Mouse (Mus musculus) heart, embryonic 14.5 days (tissue): ENCODE data around the gene Kcnc4. TPM values are rescaled to one million over a fixed set of nuclear protein-coding genes. Genes with fewer than 3 reads are reported as not detected.

Experiments used
- ATAC-seq: fragments of 200-750 bp; cut with Nextera tagmentation; 2 replicates; pipeline ENCODE4 v1.8.0; 2017; ENCODE audit warnings: low read depth, moderate TSS enrichment; ENCODE audit not compliant: insufficient number of reproducible peaks, insufficient read depth, low FRiP score
- H3K27ac ChIP-seq, 2 experiments: fragments of 200-500 bp in 1 of 2; fragments of 300-500 bp in 1 of 2; sonication (generic) in 1 of 2; replicated peaks in 1 of 2; 2 replicates each; pipeline ENCODE4 v1.5.1; 2012 to 2014; ENCODE audit warnings: low read depth in 2 of 2, low read length in 2 of 2, control low read depth in 1 of 2, mild to moderate bottlenecking in 1 of 2, mixed read lengths in 1 of 2; ENCODE audit not compliant: control insufficient read depth in 1 of 2, insufficient read depth in 1 of 2
- H3K27me3 ChIP-seq: fragments of 300-500 bp; sonication (generic); 2 replicates; pipeline ENCODE4 v1.6.1; 2014; ENCODE audit warnings: mild to moderate bottlenecking, low read length, control low read depth; ENCODE audit not compliant: control insufficient read depth, insufficient read depth
- H3K36me3 ChIP-seq: fragments of 300-500 bp; sonication (generic); 2 replicates; pipeline ENCODE4 v1.6.1; 2014; ENCODE audit warnings: mild to moderate bottlenecking, control low read depth, low read length, mixed read lengths; ENCODE audit not compliant: control insufficient read depth, insufficient read depth
- H3K4me1 ChIP-seq, 2 experiments: fragments of 200-500 bp in 1 of 2; fragments of 300-500 bp in 1 of 2; sonication (generic) in 1 of 2; 2 replicates each; pipeline ENCODE4 v1.6.1; 2012 to 2014; ENCODE audit warnings: low read length in 2 of 2, control low read depth in 1 of 2, mixed read lengths in 1 of 2; ENCODE audit not compliant: control insufficient read depth in 2 of 2, insufficient read depth in 2 of 2
- H3K4me2 ChIP-seq: fragments of 300-500 bp; sonication (generic); 2 replicates; pipeline ENCODE4 v1.6.1; 2014; ENCODE audit warnings: mild to moderate bottlenecking, low read length
- H3K4me3 ChIP-seq, 2 experiments: fragments of 200-500 bp in 1 of 2; fragments of 300-500 bp in 1 of 2; sonication (generic) in 1 of 2; 2 replicates each; pipeline ENCODE4 v1.5.1; 2012 to 2014; ENCODE audit warnings: low read length in 2 of 2, mild to moderate bottlenecking in 2 of 2, control low read depth in 1 of 2, low read depth in 1 of 2, moderate library complexity in 1 of 2; ENCODE audit not compliant: control insufficient read depth in 1 of 2, insufficient read depth in 1 of 2
- H3K9ac ChIP-seq: fragments of 300-500 bp; sonication (generic); 2 replicates; pipeline ENCODE4 v1.6.1; 2014; ENCODE audit warnings: mild to moderate bottlenecking, low read length
- H3K9me3 ChIP-seq: fragments of 300-500 bp; sonication (generic); 2 replicates; pipeline ENCODE4 v1.6.1; 2016; ENCODE audit warnings: low read length, control low read depth; ENCODE audit not compliant: control insufficient read depth
- WGBS: fragments of 180-500 bp; shearing (Covaris S2); extraction: QIAGEN DNeasy Blood & Tissue Kit; methylation state at CpG from one replicate; pipeline ENCODE4 v1.1.7; 2014; 5-methylcytosine and 5-hydroxymethylcytosine counted together
- polyA plus RNA-seq: library from polyadenylated mRNA; unstranded; fragments of >200 nt; fragmentation: Nextera tagmentation; extraction: Ambion mirVana; gene quantifications from 2 replicates; pipeline ENCODE4 v1.2.1, GENCODE M21; 2014

The Kcnc4 gene
- 0.08 and 0.12 TPM in 2 replicates for polyA plus RNA-seq

DNA sequence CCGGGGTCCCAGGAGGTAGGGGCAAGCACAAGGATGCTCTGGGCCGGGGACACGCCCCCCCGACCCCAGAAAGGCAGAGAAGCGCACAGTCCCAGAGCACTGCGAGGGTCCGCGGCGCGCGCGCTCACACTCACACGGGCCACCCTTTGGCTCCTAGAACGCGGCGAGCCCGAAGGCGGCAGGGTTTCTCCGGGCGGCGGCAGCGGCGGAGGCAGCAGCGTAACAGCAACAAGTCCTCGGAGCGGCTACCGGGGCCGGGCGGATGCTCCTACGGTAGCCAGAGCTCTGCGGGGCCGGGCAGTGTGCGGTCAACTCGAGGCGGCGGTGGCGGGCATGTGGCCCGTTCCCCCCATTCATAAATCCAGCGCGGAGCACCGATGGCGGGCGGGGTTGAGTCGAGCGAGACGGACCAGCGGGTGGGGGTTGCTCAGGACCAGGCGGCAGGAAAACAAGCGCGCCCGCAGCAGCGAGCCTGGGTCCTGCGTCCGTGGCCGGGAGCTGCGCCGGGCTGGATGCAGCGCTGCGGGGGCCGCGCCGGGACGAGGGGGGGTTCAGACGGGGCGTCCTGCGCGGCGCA, at the start of gene Kcnc4:
Gene Kcnc4 (minus strand): TSS at position 357 of the 577 bp plus-strand sequence.
- Histone ChIP-seq H3K9ac (peak within 1 kb of the TSS; percentile 44; the same call in 1 of the 2 replicates), H3K36me3 (no peaks in the 10 kb centered on the region)

DNA sequence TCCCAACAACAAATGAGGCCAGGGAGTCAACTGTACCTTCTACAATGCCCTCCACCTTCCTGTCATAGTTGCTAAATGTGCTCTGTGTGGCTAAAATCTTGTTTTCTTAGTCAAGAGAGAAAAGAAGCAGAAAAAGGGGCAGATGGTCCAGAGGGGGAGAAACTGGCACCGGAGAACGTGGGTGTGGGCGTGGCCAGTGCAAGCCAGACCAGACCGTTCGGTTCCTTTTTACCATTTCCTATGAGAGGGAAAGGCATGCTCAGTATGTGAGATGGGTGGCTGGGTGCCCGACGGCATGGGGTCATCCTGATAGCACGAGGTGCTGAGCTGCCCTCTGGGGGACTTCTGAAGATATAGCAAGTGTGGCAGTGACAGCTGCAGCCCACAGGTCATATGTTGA, 49.3 kb upstream of the Kcnc4 start:
- 59% methylated on average over 8 of the region's 8 CpGs for WGBS
- H3K27me3 ChIP-seq = no peaks in the 10 kb centered on the region
- no peak for ATAC-seq
- no peak overlapping the region for H3K9ac ChIP-seq
- H3K36me3 ChIP-seq = no peaks in the 10 kb centered on the region
- peaks cover 14 to 22% of the 10 kb centered on the region in 2 experiments for H3K4me1 ChIP-seq
- H3K4me3 ChIP-seq = no peak overlapping the region
- no peak overlapping the region for H3K4me2 ChIP-seq
- H3K27ac ChIP-seq = no peak overlapping the region
- no peaks in the 10 kb centered on the region for H3K9me3 ChIP-seq

More for the DNA sequence above, at the start of gene Kcnc4:
- Histone ChIP-seq H3K4me2 (peak within 1 kb of the TSS; percentile 95), H3K27ac (no peak within 1 kb of the TSS), H3K27me3 (peaks cover 98% of the 10 kb centered on the region), H3K4me3 (peak within 1 kb of the TSS; percentile 49 to 52), H3K4me1 (peaks cover 10 to 21% of the 10 kb centered on the region in 2 experiments; a peak in 3 of 4 replicates), H3K9me3 (no peaks in the 10 kb centered on the region)
- 0 out of 2 replicates have a peak, but pooled peaks have one; percentile 23 for ATAC-seq
- WGBS = under 1% methylated on average over 60 of the region's 68 CpGs

DNA sequence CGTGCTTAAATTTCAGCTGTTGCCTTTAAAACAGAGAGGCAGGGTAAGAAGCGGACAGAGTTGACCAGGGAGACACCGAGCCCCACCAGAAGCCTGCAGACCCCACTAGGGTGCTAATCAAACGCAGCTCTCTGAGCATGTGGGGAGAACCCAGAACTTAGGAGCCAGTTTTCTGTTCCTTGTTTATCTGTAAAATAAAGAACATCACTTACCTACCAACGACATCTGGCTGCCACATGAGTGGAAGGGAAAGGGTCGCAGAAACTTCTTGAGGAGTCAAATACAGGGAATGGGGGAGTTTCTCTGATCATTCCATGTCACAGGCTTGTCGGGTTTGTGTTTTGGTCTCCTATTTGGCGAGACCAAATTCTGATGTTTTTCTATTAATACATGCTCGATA, 48.6 kb upstream of the Kcnc4 start:
- Histone ChIP-seq H3K4me2 (no peak overlapping the region), H3K4me1 (peaks cover 14 to 22% of the 10 kb centered on the region in 2 experiments), H3K27me3 (no peaks in the 10 kb centered on the region), H3K27ac (no peak overlapping the region), H3K9ac (no peak overlapping the region), H3K36me3 (no peaks in the 10 kb centered on the region), H3K9me3 (no peaks in the 10 kb centered on the region), H3K4me3 (no peak overlapping the region)
- 84% methylated on average over 9 of the region's 9 CpGs for WGBS
- no peak for ATAC-seq

DNA sequence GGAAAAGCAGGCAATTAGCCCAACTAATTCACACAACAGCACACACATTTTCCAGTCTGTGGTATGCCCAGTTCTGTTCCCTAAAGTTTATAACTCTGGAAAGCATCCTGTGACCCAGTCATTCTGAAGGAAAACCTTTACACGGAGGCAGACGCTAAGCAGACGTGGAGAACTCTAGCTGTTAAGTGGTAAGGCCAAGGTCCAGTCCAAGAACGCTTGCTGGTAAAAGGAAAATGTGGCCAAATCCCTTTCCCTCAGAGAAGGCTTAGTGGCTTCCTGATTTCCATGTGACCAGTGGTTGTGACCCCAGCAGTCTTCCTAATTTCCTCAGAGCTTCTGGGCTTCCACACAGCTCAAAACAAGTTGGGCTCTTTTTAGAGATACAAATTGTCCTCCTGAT, 47.2 kb upstream of the Kcnc4 start:
- no peak for ATAC-seq
- Histone ChIP-seq H3K4me3 (no peak overlapping the region), H3K9ac (no peak overlapping the region), H3K4me2 (peak overlapping the region; percentile 28; the same call in 1 of the 2 replicates), H3K4me1 (peaks cover 17 to 31% of the 10 kb centered on the region in 2 experiments), H3K27me3 (no peaks in the 10 kb centered on the region), H3K27ac (peak overlapping the region; percentile 48 to 77; a peak in 3 of 4 replicates), H3K9me3 (no peaks in the 10 kb centered on the region), H3K36me3 (no peaks in the 10 kb centered on the region)
- 44% methylated on average over 4 of the region's 4 CpGs for WGBS

DNA sequence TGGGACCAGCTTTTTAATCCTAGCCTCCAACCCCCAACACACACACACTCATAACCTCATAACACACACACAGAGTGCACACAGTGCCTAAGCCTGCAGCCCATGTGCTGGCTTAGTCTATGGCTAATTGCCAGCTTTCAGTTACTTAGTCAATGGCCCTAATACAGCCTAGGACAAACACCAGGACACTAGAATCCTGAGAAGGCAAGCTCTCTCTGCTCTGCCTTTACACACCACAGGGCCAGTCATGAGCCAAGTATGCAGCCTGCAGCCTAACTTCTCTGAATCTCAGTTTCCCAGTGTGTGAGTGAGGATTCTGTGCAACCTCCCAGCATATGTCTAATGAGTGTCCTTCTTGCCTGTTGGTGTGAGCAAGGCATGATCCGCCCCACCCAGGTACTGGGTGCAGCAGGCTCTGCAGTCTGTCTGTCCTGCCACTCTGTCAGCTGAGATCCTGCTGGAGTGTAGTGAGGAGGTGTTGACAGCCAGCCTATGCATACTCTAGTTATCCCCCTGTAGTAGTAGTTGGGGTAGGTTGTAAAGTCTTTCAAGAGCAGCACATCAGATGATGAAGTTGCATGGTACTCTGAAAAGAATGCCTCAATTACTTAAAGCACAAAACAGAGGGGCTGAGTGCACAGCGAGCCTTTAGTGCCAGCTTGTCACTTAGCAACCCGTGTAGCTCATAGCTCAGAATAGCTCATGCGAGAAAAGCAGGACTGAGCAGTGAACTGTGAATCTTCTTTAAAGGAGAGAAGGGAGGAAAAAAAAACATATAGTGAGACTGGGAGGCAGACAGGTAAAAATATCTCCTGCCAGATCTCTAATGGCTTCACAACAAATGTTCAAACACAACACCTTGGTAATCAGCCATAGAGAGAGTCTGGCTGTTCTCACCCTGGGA, 46.4 kb upstream of the Kcnc4 start:
- WGBS = 23% methylated on average over 4 of the region's 4 CpGs
- peak overlapping the region; percentile 41 for H3K9ac ChIP-seq
- no peaks in the 10 kb centered on the region for H3K27me3 ChIP-seq
- ATAC-seq = 0 out of 2 replicates have a peak, but pooled peaks have one; percentile 45
- H3K36me3 ChIP-seq = no peaks in the 10 kb centered on the region
- peaks cover 17 to 32% of the 10 kb centered on the region in 2 experiments for H3K4me1 ChIP-seq
- peaks cover 6% of the 10 kb centered on the region for H3K9me3 ChIP-seq
- H3K27ac ChIP-seq = peak overlapping the region; percentile 48 to 77
- peak overlapping the region; percentile 28; the same call in 1 of the 2 replicates for H3K4me2 ChIP-seq
- no peak overlapping the region for H3K4me3 ChIP-seq

- peaks cover 18% of the 10 kb centered on the region for H3K9me3 ChIP-seq
- H3K4me2 ChIP-seq = no peak overlapping the region
- ATAC-seq = no peak
- WGBS = 69% methylated on average over 1 of the region's 1 CpGs
- H3K4me1 ChIP-seq = peaks cover 17 to 32% of the 10 kb centered on the region in 2 experiments
- no peak overlapping the region for H3K4me3 ChIP-seq
- H3K27me3 ChIP-seq = no peaks in the 10 kb centered on the region
- peaks cover 10% of the 10 kb centered on the region for H3K36me3 ChIP-seq
- no peak overlapping the region for H3K27ac ChIP-seq
- no peak overlapping the region for H3K9ac ChIP-seq
Observed at GRCm38 (mm10) chr3:107504542-107504941, 45.2 kb upstream of the Kcnc4 start.

GRCm38 (mm10) chr3:107503716-107504115, 44.4 kb upstream of the Kcnc4 start:
- no peak for ATAC-seq
- H3K27ac ChIP-seq = no peak overlapping the region
- 86% methylated on average over 2 of the region's 2 CpGs for WGBS

More at GRCm38 (mm10) chr3:107503716-107504115, 44.4 kb upstream of the Kcnc4 start:
- Histone ChIP-seq H3K36me3 (peaks cover 16% of the 10 kb centered on the region), H3K4me1 (peaks cover 17 to 32% of the 10 kb centered on the region in 2 experiments), H3K27me3 (no peaks in the 10 kb centered on the region), H3K4me2 (no peak overlapping the region), H3K4me3 (no peak overlapping the region), H3K9ac (no peak overlapping the region), H3K9me3 (peaks cover 26% of the 10 kb centered on the region)
